Comparison of ENCODE assay signal across 8 mouse cellular contexts in genomic region chr2:144172100-144172770, GRCm38 (mm10).
DNase-seq lines count a peak whose midpoint lies in the region; ATAC-seq and TF ChIP-seq lines count a peak whose summit lies in the region.

No protein-coding gene starts in this region.

- TF ChIP-seq POLR2A in ES-Bruce4 (IDR thresholded peaks at IDR 0.05; ENCODE audit: insufficient read depth, low read length): no peak
- TF ChIP-seq POLR2A in cerebellum, adult 2 months (IDR thresholded peaks at IDR 0.05; ENCODE audit: borderline replicate concordance, insufficient read depth, low read length): peak; percentile 95; the same call in 1 of the 2 replicates
- TF ChIP-seq POLR2A in lung, adult 2 months (IDR thresholded peaks at IDR 0.05; ENCODE audit: borderline replicate concordance, extremely low read depth, low read depth, low read length): peak; percentile 45; the same call in 1 of the 2 replicates

- H3K9ac ChIP-seq in ES-Bruce4 (ENCODE audit: low read depth, poor library complexity, severe bottlenecking): peak overlapping the region; percentile 73; the same call in 1 of the 2 replicates
- peak overlapping the region; percentile 64 for H3K9ac ChIP-seq in hindbrain, embryonic 11.5 days (ENCODE audit: low read depth, low read length)

- DNase-seq in cerebellum, adult 2 months: peak; percentile 83 to 89
- DNase-seq in forelimb bud, embryonic 11.5 days (ENCODE audit: low read depth, low spot score): peak; percentile 74
- DNase-seq in hindbrain, embryonic 11.5 days (ENCODE audit: low spot score): peak; percentile 81
- DNase-seq in layer of hippocampus, adult 9-11 months: peak; percentile 89
- peak; percentile 51 for DNase-seq in lung, adult 2 months
- peak; percentile 82 for DNase-seq in retina, embryonic 14.5 days (ENCODE audit: low spot score)
- no peak for DNase-seq in spleen, adult 12 weeks (ENCODE audit: low spot score)

- peak overlapping the region; percentile 81 for H3K4me3 ChIP-seq in ES-Bruce4 (ENCODE audit: low read depth, low read length)
- H3K4me3 ChIP-seq in cerebellum, adult 2 months (replicated peaks; ENCODE audit: insufficient read depth, low read depth, low read length): peak overlapping the region; percentile 100
- H3K4me3 ChIP-seq in hindbrain, embryonic 11.5 days (ENCODE audit: low read depth, low read length): peak overlapping the region; percentile 23
- peak overlapping the region; percentile 60 for H3K4me3 ChIP-seq in lung, adult 2 months (replicated peaks; ENCODE audit: extremely low read depth, low read depth, low read length)

- no peaks in the 10 kb centered on the region for H3K36me3 ChIP-seq in ES-Bruce4 (ENCODE audit: control insufficient read depth, insufficient read depth, low read length, poor library complexity, severe bottlenecking)
- no peaks in the 10 kb centered on the region for H3K36me3 ChIP-seq in hindbrain, embryonic 11.5 days (ENCODE audit: control insufficient read depth, insufficient read depth, low read length)

- TF ChIP-seq CTCF in ES-Bruce4 (IDR thresholded peaks at IDR 0.05; ENCODE audit: low read depth, low read length): no peak
- no peak for TF ChIP-seq CTCF in cerebellum, adult 2 months (IDR thresholded peaks at IDR 0.05; ENCODE audit: borderline replicate concordance, insufficient read depth, low read depth, low read length)
- TF ChIP-seq CTCF in lung, adult 2 months (IDR thresholded peaks at IDR 0.05; ENCODE audit: insufficient read depth, low read length): no peak

- peaks cover 6% of the 10 kb centered on the region for H3K4me1 ChIP-seq in ES-Bruce4 (ENCODE audit: control insufficient read depth, insufficient read depth, low read length)
- H3K4me1 ChIP-seq in cerebellum, adult 2 months (ENCODE audit: control insufficient read depth, insufficient read depth, low read length): peaks cover 2% of the 10 kb centered on the region; the same call in 1 of the 2 replicates
- no peaks in the 10 kb centered on the region for H3K4me1 ChIP-seq in hindbrain, embryonic 11.5 days (replicated peaks; ENCODE audit: control insufficient read depth, insufficient read depth, low read length)
- H3K4me1 ChIP-seq in lung, adult 2 months (ENCODE audit: control insufficient read depth, insufficient read depth, low read length): peaks cover 3% of the 10 kb centered on the region

- H3K4me2 ChIP-seq in hindbrain, embryonic 11.5 days (replicated peaks; ENCODE audit: low read depth, low read length): peak overlapping the region; percentile 39

- ATAC-seq in hindbrain, embryonic 11.5 days (ENCODE audit: low FRiP score): peak; percentile 96

- no peak overlapping the region; the same call in 1 of the 2 replicates for H3K27ac ChIP-seq in ES-Bruce4 (ENCODE audit: insufficient read depth, low read length)
- H3K27ac ChIP-seq in cerebellum, adult 2 months (ENCODE audit: insufficient read depth, low read length): peak overlapping the region; percentile 94
- no peak overlapping the region for H3K27ac ChIP-seq in hindbrain, embryonic 11.5 days (ENCODE audit: low read depth, low read length)

- H3K9me3 ChIP-seq in ES-Bruce4 (replicated peaks; ENCODE audit: control insufficient read depth, insufficient read depth, low read length, poor library complexity, severe bottlenecking): no peaks in the 10 kb centered on the region
- no peaks in the 10 kb centered on the region for H3K9me3 ChIP-seq in hindbrain, embryonic 11.5 days (ENCODE audit: control insufficient read depth, low read length)

- 6% methylated on average over 9 of the region's 9 CpGs for WGBS in cerebellum, adult 2 months
- WGBS in hindbrain, embryonic 11.5 days: 19% methylated on average over 9 of the region's 9 CpGs
- WGBS in lung, adult 2 months: 24% methylated on average over 9 of the region's 9 CpGs

- no peaks in the 10 kb centered on the region for H3K27me3 ChIP-seq in ES-Bruce4 (ENCODE audit: control insufficient read depth, insufficient read depth, low read length, poor library complexity, severe bottlenecking)
- no peaks in the 10 kb centered on the region for H3K27me3 ChIP-seq in cerebellum, adult 2 months (ENCODE audit: control insufficient read depth, insufficient read depth, low read length)
- no peaks in the 10 kb centered on the region for H3K27me3 ChIP-seq in hindbrain, embryonic 11.5 days (ENCODE audit: control insufficient read depth, insufficient read depth, low read length)

- no peak for TF ChIP-seq EP300 in ES-Bruce4 (IDR thresholded peaks at IDR 0.05; ENCODE audit: insufficient read depth, low read depth, low read length)

Comparison
In these comparisons a context has a peak if more than half of its experiments do, and no peak if none do; other contexts are left out.
1. H3K4me3 ChIP-seq: peak in every context shown above with its lines; median percentile 100 in cerebellum, adult 2 months; 81 in ES-Bruce4; 60 in lung, adult 2 months; 23 in hindbrain, embryonic 11.5 days.